Mouse (Mus musculus) brown adipose tissue, adult 24 weeks (tissue): ENCODE measurements around the gene Diexf. TPM values are rescaled to one million over a fixed set of nuclear protein-coding genes. Genes with fewer than 3 reads are reported as not detected.

ENCODE experiments used
- H3K27ac ChIP-seq: fragments of 200-500 bp; replicated peaks from 2 replicates; pipeline ENCODE4 v1.5.1; 2012; ENCODE audit warnings: low read depth, mild to moderate bottlenecking, low read length
- H3K4me1 ChIP-seq: fragments of 200-500 bp; 2 replicates; pipeline ENCODE4 v1.6.1; 2012; ENCODE audit warnings: low read length, mixed read lengths; ENCODE audit not compliant: control insufficient read depth, insufficient read depth, insufficient read length
- H3K4me3 ChIP-seq: fragments of 200-500 bp; 2 replicates; pipeline ENCODE4 v1.5.1; 2012; ENCODE audit warnings: low read depth, mild to moderate bottlenecking, low read length, moderate library complexity; ENCODE audit not compliant: insufficient read depth
- polyA plus RNA-seq: library from polyadenylated mRNA; stranded (reverse); fragments of >200 nt; gene quantifications from 2 replicates; pipeline ENCODE4 v1.2.4, GENCODE M21; 2012; ENCODE audit not compliant: missing spikeins, insufficient read depth, insufficient read length

The Diexf gene
- polyA plus RNA-seq, 1 experiment, result 10.9 TPM

DNA sequence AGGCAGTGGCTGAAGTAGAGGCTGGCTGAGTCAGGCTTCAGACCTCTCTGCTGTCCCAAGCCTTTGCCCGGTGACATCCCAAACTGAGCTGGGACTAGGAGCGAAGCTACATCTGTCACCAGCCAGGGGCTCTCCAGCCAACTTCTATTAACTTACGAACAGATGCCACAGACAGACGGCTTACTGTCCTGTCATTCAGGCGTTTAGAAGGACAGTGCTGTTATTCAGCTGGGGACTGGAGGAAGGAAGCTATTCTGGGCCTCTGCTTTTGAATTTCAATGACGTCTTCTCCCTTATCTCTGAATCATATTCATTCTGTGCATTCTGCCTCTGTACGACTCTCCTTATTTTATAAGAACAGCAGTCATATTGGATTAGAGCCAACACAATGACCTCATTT, 21.1 kb upstream of the Diexf start:
- Histone ChIP-seq H3K4me3 (no peak overlapping the region), H3K4me1 (no peaks in the 10 kb centered on the region; the same call in 1 of the 2 replicates), H3K27ac (no peak overlapping the region)

DNA sequence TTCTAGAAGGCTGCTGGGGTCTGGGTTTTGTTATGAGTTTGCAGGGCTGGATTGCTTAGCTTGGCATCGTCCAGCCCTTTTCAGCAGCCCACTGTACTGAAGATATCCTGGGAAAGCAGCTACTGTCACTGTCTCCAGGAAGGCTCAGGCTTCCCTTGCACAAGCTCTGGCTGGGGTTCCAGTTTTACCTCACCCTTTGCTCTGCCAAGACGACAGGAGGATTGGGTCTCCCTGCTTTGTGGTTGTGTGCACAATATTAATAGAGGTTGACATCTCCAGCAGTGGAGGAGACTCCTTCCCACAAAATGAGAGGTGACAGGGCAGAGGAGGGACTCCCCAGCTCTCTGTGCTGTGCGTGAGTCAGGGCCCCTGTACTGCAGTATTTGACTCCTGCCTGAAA, 19.2 kb upstream of the Diexf start:
- Histone ChIP-seq H3K27ac (no peak overlapping the region), H3K4me3 (no peak overlapping the region)

DNA sequence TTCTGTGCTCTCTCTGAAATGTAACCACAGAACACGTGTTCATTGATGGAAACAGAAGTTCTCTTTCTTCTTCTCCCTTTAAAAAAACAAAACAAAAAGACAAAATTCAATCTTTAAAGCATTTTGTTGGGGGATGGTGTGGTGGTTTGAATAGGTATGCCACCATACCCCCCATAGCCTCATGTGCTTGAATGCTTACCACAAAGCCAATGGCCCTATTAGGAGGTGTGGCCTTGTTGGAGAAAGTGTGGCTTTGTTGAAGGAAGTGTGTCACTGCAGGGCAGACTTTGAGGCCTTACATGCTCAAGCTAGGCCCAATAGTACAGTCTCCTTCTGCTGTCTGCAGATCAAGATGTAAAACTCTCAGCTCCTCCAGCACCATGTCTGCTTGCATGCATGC, 16.3 kb upstream of the Diexf start:
- no peak overlapping the region for H3K27ac ChIP-seq
- H3K4me3 ChIP-seq, result no peak overlapping the region
- no peaks in the 10 kb centered on the region for H3K4me1 ChIP-seq

More for the DNA sequence above, 19.2 kb upstream of the Diexf start:
- no peaks in the 10 kb centered on the region; the same call in 1 of the 2 replicates for H3K4me1 ChIP-seq

DNA sequence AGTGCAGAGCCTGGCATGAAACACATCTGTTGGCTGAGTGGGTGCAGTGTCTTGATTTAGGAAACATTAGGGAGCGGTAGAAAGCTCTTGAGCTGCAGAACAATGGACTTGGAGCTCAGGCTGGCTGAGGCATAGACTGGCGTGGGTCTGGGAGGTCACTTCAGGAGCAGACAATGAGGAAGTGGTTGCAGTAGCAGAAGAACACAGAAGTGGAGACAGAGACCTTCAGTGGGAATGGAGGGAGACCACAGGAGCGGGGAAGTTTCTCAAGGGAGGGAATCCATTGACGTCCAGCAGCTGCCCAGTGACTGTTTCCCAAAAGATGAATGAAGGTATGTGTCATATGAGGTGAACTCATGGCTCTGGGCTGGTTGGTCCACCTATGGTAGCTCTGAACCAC, 15.0 kb upstream of the Diexf start:
- Histone ChIP-seq H3K4me1 (no peaks in the 10 kb centered on the region), H3K4me3 (no peak overlapping the region), H3K27ac (no peak overlapping the region)

DNA sequence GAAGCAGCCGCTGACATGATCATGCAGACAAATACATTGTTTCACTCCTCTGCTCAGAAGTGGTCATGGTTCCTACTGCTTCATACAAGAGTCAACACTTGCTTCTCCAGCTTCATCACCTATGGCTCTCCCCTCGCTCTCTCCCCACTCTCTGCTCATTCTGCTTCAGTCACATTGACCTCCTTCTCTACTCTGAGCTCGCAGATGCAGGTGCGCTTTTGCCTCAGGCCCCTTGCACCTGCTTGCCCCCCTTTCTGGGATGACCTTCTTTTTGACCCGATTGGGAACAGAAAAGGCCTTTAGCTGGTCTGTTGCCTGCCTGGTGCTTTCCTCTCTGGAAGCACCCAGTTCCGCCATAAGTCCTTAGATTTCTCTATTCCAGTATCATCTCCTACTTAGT, 14.4 kb upstream of the Diexf start:
- Histone ChIP-seq H3K4me1 (no peaks in the 10 kb centered on the region), H3K4me3 (no peak overlapping the region), H3K27ac (no peak overlapping the region)

DNA sequence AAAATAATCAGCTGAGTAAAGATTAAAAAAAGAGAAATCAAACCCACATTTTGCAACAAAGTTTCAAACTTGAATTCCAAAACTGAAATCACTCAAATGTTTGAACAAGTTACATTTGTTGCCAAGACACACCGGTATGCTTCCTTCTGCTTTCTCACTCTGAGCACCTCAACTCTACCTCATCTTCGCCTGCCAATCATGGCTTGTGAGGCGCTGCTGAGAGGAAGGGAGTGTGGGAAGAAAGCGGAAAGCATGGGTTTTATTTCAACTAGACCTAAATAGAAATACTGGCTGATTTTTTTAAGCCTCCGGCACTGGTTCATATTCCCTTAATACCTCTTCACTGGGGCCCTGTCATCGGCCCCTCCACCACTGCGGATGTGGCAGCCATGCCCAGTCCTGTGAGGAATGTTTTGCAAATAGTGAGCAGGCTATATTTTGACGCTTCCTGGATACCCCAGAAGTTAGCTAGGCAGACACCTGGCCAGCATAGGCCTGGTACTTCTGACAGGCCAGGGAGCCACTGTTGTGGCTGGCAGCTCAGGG, 12.5 kb upstream of the Diexf start:
- H3K27ac ChIP-seq, result no peak overlapping the region
- H3K4me1 ChIP-seq, result no peaks in the 10 kb centered on the region
- H3K4me3 ChIP-seq, result no peak overlapping the region

DNA sequence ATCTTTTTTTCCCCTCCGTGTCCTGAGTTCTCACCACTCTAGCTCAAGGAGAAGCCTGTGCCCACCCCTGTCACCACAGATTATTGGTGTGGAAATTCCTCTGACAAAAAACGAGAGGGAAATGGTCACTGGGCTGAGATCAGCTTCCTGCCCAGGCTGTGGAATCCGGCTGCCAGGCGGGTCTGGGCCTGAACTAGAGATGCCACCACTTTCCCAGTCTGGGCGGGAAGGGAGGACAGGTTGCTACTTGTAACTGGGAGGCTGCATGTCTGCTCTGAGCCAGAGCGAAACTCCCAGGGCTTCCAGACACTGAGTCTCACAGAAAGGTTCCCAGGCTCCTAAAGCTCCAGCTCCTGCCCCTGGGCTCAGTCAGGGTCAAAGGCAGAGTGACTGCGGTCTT, 11.0 kb upstream of the Diexf start:
- Histone ChIP-seq H3K4me1 (no peaks in the 10 kb centered on the region), H3K27ac (no peak overlapping the region), H3K4me3 (no peak overlapping the region)

DNA sequence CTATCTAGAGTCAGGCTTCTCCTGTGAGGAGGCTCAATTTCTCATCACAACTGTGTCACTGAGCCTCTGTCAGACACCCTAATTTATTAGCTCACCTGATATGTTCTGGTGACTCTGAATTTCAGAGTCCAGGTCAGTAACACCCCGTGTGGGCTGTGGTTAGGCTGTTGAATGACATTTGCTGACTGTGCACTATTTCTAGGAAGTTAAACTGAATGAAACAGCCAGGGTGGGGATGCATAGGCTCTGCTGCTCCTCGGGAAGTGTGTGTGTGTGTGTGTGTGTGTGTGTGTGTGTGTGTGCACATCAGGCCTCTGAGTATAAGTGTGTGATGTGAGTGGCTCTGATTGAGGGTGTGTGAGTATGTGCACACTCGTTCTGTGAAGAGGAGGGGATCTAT, 8.6 kb upstream of the Diexf start:
- Histone ChIP-seq H3K4me1 (no peaks in the 10 kb centered on the region), H3K4me3 (no peak overlapping the region), H3K27ac (no peak overlapping the region)

DNA sequence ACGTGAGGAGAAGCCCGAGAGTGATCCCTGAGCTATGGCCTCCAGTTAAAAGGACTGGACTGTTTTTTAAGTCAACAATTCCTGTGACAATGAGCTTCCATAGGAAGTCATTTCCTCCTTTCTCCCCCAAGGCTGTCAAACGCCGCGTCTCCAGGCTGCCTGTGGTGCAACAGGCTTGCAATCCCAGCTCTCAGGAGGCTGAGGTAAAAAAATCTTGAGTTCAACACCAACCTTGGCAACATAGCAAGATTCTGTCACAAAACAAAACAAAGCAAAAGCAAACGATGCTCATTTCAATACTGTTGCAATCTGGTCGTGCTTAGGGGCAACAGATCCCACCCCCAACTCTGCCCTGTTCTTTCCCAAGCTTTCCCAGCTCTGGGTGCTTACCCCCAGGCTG, 8.0 kb upstream of the Diexf start:
- no peak overlapping the region for H3K4me3 ChIP-seq
- no peak overlapping the region for H3K27ac ChIP-seq
- no peaks in the 10 kb centered on the region for H3K4me1 ChIP-seq

DNA sequence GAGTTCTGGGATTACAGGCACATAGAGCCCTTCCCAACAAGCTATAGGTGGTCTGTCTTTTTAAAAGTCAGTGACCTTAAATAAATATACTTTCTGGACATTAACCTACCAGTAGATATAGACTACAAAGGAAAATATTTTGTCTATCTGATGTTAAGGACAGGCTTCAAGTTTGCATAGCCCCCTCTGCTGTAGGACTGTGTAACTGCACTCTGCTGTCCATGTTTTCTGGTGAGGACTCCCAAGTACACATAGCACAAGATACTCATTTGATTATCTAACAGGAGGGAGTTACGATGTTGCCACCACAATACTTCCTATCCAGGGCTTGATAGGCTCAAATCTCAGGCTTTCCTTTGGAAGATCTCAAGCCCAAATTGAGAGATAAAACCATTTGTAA, 3.7 kb upstream of the Diexf start:
- no peak overlapping the region for H3K27ac ChIP-seq
- no peaks in the 10 kb centered on the region for H3K4me1 ChIP-seq
- no peak overlapping the region for H3K4me3 ChIP-seq

DNA sequence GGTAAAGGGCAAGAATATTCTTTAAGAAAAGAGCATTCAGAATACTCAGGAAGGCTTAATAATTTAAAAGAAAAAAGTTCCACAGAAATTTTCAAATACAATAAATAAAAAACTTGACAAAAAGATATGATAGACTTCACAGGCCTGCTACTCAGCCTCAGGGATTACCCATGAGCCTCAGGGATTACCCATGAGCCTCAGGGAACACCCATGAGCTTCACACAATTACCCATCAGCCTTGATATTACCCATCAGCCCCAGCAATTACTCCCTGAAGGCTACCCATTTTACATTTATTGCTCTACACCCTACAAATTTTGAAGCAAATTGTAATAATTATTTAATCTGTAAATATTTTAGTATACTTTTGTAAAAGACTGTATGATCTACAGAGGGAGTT, 2.3 kb upstream of the Diexf start:
- H3K27ac ChIP-seq, result no peak overlapping the region
- no peaks in the 10 kb centered on the region for H3K4me1 ChIP-seq
- no peak overlapping the region for H3K4me3 ChIP-seq

DNA sequence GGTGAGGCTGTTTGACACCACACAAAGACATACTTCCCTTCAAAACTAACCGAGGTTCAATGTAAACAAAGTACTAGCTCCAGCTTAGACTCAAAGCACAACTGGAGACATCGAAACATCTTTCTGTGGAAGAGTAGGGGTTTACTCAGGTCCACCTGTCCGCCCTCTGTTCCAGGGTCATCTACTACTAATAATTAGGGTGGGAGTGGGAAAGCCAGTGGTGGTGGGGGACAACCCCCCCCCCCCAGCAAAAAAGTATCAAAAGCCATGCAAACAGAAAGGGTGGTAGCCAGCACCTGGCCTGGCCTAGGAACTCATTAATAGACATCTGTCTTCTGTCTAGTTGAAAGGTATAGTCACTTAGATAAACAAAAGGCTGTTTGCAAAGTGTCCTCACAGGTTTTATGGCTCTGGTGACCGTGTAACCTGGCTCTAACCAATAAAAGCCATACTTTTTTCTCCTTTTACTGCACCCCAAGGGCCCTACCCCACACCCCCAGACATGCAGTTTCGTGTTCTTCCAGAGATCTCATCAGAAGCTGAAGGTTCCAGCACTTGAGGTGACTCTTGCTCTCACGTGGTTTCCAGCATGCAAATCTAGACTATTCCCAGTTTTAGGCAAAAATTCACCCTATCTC, 1.4 kb upstream of the Diexf start:
- no peaks in the 10 kb centered on the region for H3K4me1 ChIP-seq
- no peak overlapping the region for H3K27ac ChIP-seq
- H3K4me3 ChIP-seq, result no peak overlapping the region

DNA sequence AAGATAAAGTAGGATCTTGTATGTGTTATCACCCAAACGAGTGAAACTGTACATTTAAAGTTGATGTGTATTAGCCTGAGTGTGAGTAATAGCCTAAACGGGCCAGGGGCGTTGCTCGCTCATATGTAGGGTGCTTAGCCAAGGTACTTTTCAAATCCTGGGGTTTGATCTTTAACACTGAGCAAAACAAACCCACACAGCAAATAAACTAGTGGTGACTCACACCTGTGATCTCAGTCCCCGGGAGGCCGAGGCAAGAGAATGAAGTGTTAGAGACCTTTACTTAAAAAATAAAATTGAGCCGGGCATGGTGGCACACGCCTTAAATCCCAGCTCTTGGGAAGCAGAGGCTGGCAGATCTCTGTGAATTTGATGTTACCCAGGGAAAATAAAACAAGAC, 767 bp upstream of the Diexf start:
- H3K27ac ChIP-seq, result no peak overlapping the region
- no peak overlapping the region for H3K4me3 ChIP-seq
- no peaks in the 10 kb centered on the region for H3K4me1 ChIP-seq

DNA sequence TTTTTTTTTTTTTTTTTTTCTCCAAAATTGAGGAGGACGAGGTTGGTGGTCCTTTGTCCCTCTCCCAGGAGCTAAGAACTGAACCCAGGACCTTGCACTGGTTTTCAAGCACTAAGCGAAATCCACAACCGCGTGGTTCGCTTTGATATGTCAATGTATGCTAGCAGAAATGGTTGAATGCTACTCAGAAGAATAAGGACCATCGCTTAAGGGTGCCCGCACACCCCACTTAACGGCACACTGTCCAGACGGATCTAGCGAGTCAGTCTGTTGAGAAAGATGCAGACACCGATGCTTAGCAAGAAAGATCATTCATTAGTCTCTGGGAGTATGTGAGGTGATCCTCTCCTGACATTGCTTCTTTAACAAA, 369 bp upstream of the Diexf start:
- peak overlapping the region; percentile 41 for H3K4me3 ChIP-seq
- no peak overlapping the region for H3K27ac ChIP-seq
- no peaks in the 10 kb centered on the region for H3K4me1 ChIP-seq

DNA sequence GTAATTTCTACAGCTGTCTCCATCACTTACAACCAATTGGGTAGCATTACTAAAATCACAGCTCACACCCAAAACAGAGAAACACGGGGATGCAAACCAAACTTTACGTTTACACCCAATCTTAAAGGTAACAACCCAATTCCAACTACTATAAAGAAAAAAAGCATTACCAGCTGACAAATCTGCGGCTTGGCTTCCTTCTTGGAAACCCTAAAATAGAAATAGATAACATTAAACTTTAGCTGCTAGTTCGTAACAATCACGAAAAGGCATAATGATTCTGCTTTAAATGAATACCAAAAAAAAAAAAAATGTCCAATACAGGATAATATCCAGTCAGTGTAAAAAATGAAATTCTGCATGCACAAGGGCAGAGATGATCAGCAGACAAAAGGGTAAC, 751 bp downstream of the Diexf start:
- Histone ChIP-seq H3K4me3 (peak overlapping the region; percentile 97), H3K27ac (no peak overlapping the region), H3K4me1 (no peaks in the 10 kb centered on the region)

DNA sequence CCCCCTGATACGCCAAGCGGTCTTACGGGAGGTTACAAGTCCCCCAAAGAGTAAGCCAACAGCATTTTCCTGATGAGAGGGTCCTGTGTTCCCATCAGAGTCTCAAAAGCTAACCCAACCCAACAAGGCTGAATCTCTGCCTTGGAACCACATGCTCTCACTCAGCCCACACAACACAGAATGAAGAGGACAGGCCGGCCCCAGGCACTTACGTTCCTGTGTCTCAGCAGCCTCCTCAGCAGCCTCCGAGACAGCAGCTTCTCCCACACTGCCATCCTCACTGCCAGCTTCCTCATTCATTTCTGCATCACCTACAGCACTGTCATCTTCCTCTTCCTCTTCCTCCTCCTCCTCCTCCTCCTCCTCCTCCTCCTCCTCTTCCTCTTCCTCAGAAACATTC, 2.0 kb downstream of the Diexf start:
- no peak overlapping the region for H3K27ac ChIP-seq

More for the DNA sequence above, 2.0 kb downstream of the Diexf start:
- no peaks in the 10 kb centered on the region for H3K4me1 ChIP-seq
- H3K4me3 ChIP-seq, result no peak overlapping the region
